Mouse (Mus musculus) cerebellum, adult 2 months (tissue): ENCODE measurements at regions not wholly inside any gene's neighbourhood (a gene's known extent, or its start where the extent isn't known, plus 50 kb on each side); places are given as distances from the start of the nearest gene placed in this dataset.

Experiments
- CTCF ChIP-seq: fragments of 200-500 bp; IDR thresholded peaks from 2 replicates; pipeline ENCODE4 v1.5.1; 2011; ENCODE audit warnings: low read depth, mild to moderate bottlenecking, control low read depth, low read length, moderate library complexity, borderline replicate concordance; ENCODE audit not compliant: insufficient read depth
- POLR2A ChIP-seq: fragments of 200-500 bp; IDR thresholded peaks from 2 replicates; pipeline ENCODE4 v1.6.1; 2011; ENCODE audit warnings: low read length, control low read depth, borderline replicate concordance; ENCODE audit not compliant: insufficient read depth

- TF ChIP-seq CTCF (no peak), POLR2A (no peak)
Observed at GRCm38 (mm10) chr1:189119941-189120735, 112.5 kb upstream of the Kctd3 start.
